Mouse (Mus musculus) T-helper 1 cell (primary cell): ENCODE measurements at regions not wholly inside any gene's neighbourhood (a gene's known extent, or its start where the extent isn't known, plus 50 kb on each side); places are given as distances from the start of the nearest gene placed in this dataset.

Experiments
- in situ Hi-C: fragments of 300-600 bp; cut with MboI, MseI; formaldehyde crosslinking; loops from one replicate; pipeline ENCODE4 v1.15.1; 2025; ENCODE audit warnings: high pct_unique_total_duplicates

- in situ Hi-C loops: no loop called here
These were observed 271.5 kb upstream of the Slc24a2 start for GRCm38 (mm10) chr4:87501791-87502190.

GRCm38 (mm10) chr4:87500441-87500840 lies 270.2 kb upstream of the Slc24a2 start:
- in situ Hi-C loops: no loop called here

GRCm38 (mm10) chr4:87487798-87488197 lies 257.5 kb upstream of the Slc24a2 start:
- in situ Hi-C loops: no loop called here

- in situ Hi-C loops: no loop called here
These were observed 245.3 kb upstream of the Slc24a2 start for GRCm38 (mm10) chr4:87475537-87475936.

- in situ Hi-C loops: no loop called here
These were observed 243.2 kb upstream of the Slc24a2 start for GRCm38 (mm10) chr4:87473331-87474039.

GRCm38 (mm10) chr4:87472787-87473186 lies 242.5 kb upstream of the Slc24a2 start:
- in situ Hi-C loops: no loop called here

- in situ Hi-C loops: no loop called here
These were observed 241.1 kb upstream of the Slc24a2 start for GRCm38 (mm10) chr4:87471385-87471784.

GRCm38 (mm10) chr4:87467600-87467999 lies 237.3 kb upstream of the Slc24a2 start:
- in situ Hi-C loops: no loop called here

GRCm38 (mm10) chr4:87467018-87467417 lies 236.7 kb upstream of the Slc24a2 start:
- in situ Hi-C loops: no loop called here

GRCm38 (mm10) chr4:87461181-87461912 lies 231.1 kb upstream of the Slc24a2 start:
- in situ Hi-C loops: no loop called here

GRCm38 (mm10) chr4:87455863-87456578 lies 225.7 kb upstream of the Slc24a2 start:
- in situ Hi-C loops: no loop called here

- in situ Hi-C loops: no loop called here
These were observed 221.8 kb upstream of the Slc24a2 start for GRCm38 (mm10) chr4:87452122-87452521.

- in situ Hi-C loops: no loop called here
These were observed 221.0 kb upstream of the Slc24a2 start for GRCm38 (mm10) chr4:87451251-87451650.

GRCm38 (mm10) chr4:87448338-87448737 lies 218.1 kb upstream of the Slc24a2 start:
- in situ Hi-C loops: no loop called here

GRCm38 (mm10) chr4:87446856-87447255 lies 216.6 kb upstream of the Slc24a2 start:
- in situ Hi-C loops: no loop called here

GRCm38 (mm10) chr4:87434136-87434535 lies 203.9 kb upstream of the Slc24a2 start:
- in situ Hi-C loops: no loop called here

GRCm38 (mm10) chr4:87428374-87428773 lies 198.1 kb upstream of the Slc24a2 start:
- in situ Hi-C loops: no loop called here

GRCm38 (mm10) chr4:87424066-87424465 lies 193.8 kb upstream of the Slc24a2 start:
- in situ Hi-C loops: no loop called here

- in situ Hi-C loops: no loop called here
These were observed 192.3 kb upstream of the Slc24a2 start for GRCm38 (mm10) chr4:87422588-87422987.

GRCm38 (mm10) chr4:87403354-87403753 lies 173.1 kb upstream of the Slc24a2 start:
- in situ Hi-C loops: no loop called here

- in situ Hi-C loops: no loop called here
These were observed 171.9 kb upstream of the Slc24a2 start for GRCm38 (mm10) chr4:87402173-87402556.

- in situ Hi-C loops: no loop called here
These were observed 171.3 kb upstream of the Slc24a2 start for GRCm38 (mm10) chr4:87401316-87402172.
